Mouse (Mus musculus) layer of hippocampus, postnatal 36 days (tissue): ENCODE measurements around the gene B3galnt2. TPM values are rescaled to one million over a fixed set of nuclear protein-coding genes. Genes with fewer than 3 reads are reported as not detected.

Experiments used
- total RNA-seq, 2 experiments: library from RNA; stranded (reverse); gene quantifications; 2 replicates each; pipeline ENCODE4 v1.2.3; 2021

Gene B3galnt2
- total RNA-seq, 2 experiments from 2014 or later = 14.4 to 16.7 TPM

Other genes with a start within 250 kb of the B3galnt2 start
- gene Gng4, start 170.4 kb upstream of the B3galnt2 start, total RNA-seq = 10 to 100 TPM; 18.8 to 20.3 TPM
- 10 to 100 TPM; 72.7 to 79.5 TPM for gene Tbce, start 85.2 kb downstream of the B3galnt2 start, total RNA-seq
- 10 to 100 TPM; 49.9 to 56.4 TPM for gene Arid4b, start 108.8 kb downstream of the B3galnt2 start, total RNA-seq
- 10 to 100 TPM; 59.3 to 62.8 TPM for gene Ggps1, start 109.0 kb downstream of the B3galnt2 start, total RNA-seq